Mouse (Mus musculus) liver, postnatal 0 days (tissue): ENCODE measurements around the gene Matn1. TPM values are rescaled to one million over a fixed set of nuclear protein-coding genes. Genes with fewer than 3 reads are reported as not detected.
A peak's percentile ranks its signal among the peaks of the same experiment; 100 is the strongest.

ENCODE experiments used
- ATAC-seq: fragments of 200-750 bp; cut with Nextera tagmentation; 2 replicates; pipeline ENCODE4 v1.8.0; 2017; ENCODE audit warnings: mild to moderate bottlenecking, moderate library complexity
- DNase-seq: peaks from one replicate; pipeline ENCODE4 v3.0.0-alpha.2; 2016
- H3K27ac ChIP-seq: fragments of 300-500 bp; sonication (generic); 2 replicates; pipeline ENCODE4 v1.5.1; 2014; ENCODE audit warnings: antibody characterized with exemption, moderate library complexity, mild to moderate bottlenecking, low read depth
- H3K27me3 ChIP-seq: fragments of 300-500 bp; sonication (generic); 2 replicates; pipeline ENCODE4 v1.6.1; 2014; ENCODE audit warnings: low read length, control low read depth, mixed read lengths; ENCODE audit not compliant: insufficient read depth
- H3K36me3 ChIP-seq: fragments of 300-500 bp; sonication (generic); replicated peaks from 2 replicates; pipeline ENCODE4 v1.6.1; 2014; ENCODE audit warnings: mild to moderate bottlenecking, control low read depth, low read length, moderate library complexity, mixed read lengths; ENCODE audit not compliant: insufficient read depth
- H3K4me1 ChIP-seq: fragments of 300-500 bp; sonication (generic); 2 replicates; pipeline ENCODE4 v1.6.1; 2014; ENCODE audit warnings: antibody characterized with exemption, mild to moderate bottlenecking, control low read depth; ENCODE audit not compliant: insufficient read depth
- H3K4me2 ChIP-seq: fragments of 300-500 bp; sonication (generic); 2 replicates; pipeline ENCODE4 v1.6.1; 2014; ENCODE audit warnings: low read depth, mild to moderate bottlenecking, low read length, moderate library complexity, mixed read lengths
- H3K4me3 ChIP-seq: fragments of 300-500 bp; sonication (generic); 2 replicates; pipeline ENCODE4 v1.5.1; 2014; ENCODE audit warnings: low read depth, low read length
- H3K9ac ChIP-seq: fragments of 300-500 bp; sonication (generic); replicated peaks from 2 replicates; pipeline ENCODE4 v1.6.1; 2014; ENCODE audit warnings: mild to moderate bottlenecking, moderate library complexity
- H3K9me3 ChIP-seq: fragments of 300-500 bp; sonication (generic); 2 replicates; pipeline ENCODE4 v1.6.1; 2016; ENCODE audit warnings: mild to moderate bottlenecking, control low read depth, low read length, mixed read lengths
- CTCF ChIP-seq: sonication (generic); IDR thresholded peaks from 2 replicates; pipeline ENCODE4 v1.5.1; 2016; ENCODE audit warnings: antibody characterized with exemption, low read depth
- EP300 ChIP-seq: IDR thresholded peaks from 2 replicates; pipeline ENCODE4 v1.6.1; 2016; ENCODE audit warnings: antibody characterized with exemption, low read depth, mild to moderate bottlenecking
- WGBS: fragments of 180-500 bp; shearing (Covaris S2); extraction: QIAGEN DNeasy Blood & Tissue Kit; methylation state at CpG from one replicate; pipeline ENCODE4 v1.1.7; 2014; ENCODE audit not compliant: insufficient replicate concordance; 5-methylcytosine and 5-hydroxymethylcytosine counted together
- polyA plus RNA-seq: library from polyadenylated mRNA; unstranded; fragments of >200 nt; fragmentation: Nextera tagmentation; extraction: Ambion mirVana; gene quantifications from 2 replicates; pipeline ENCODE4 v1.2.1, GENCODE M21; 2015

The Matn1 gene
- polyA plus RNA-seq, 1 experiment from 2014 or later = not detected

GRCm38 (mm10) chr4:130909167-130909874 is 34.9 kb upstream of the Matn1 start:
- no peak overlapping the region for H3K4me2 ChIP-seq
- no peak for TF ChIP-seq EP300
- TF ChIP-seq CTCF = no peak
- H3K27me3 ChIP-seq = no peaks in the 10 kb centered on the region
- no peak overlapping the region for H3K9ac ChIP-seq
- ATAC-seq = no peak
- WGBS = 41% methylated on average over 17 of the region's 17 CpGs
- no peaks in the 10 kb centered on the region for H3K36me3 ChIP-seq
- no peak for DNase-seq
- H3K27ac ChIP-seq = no peak overlapping the region
- H3K9me3 ChIP-seq = no peaks in the 10 kb centered on the region
- peaks cover 9% of the 10 kb centered on the region for H3K4me1 ChIP-seq
- no peak overlapping the region for H3K4me3 ChIP-seq

GRCm38 (mm10) chr4:130910666-130911065 is 33.5 kb upstream of the Matn1 start:
- DNase-seq (peak; percentile 56), ATAC-seq (0 out of 2 replicates have a peak, but pooled peaks have one; percentile 11)
- Histone ChIP-seq H3K27ac (no peak overlapping the region), H3K4me2 (no peak overlapping the region), H3K4me3 (no peak overlapping the region), H3K9me3 (no peaks in the 10 kb centered on the region), H3K36me3 (no peaks in the 10 kb centered on the region), H3K9ac (no peak overlapping the region), H3K4me1 (peaks cover 9% of the 10 kb centered on the region), H3K27me3 (no peaks in the 10 kb centered on the region)
- TF ChIP-seq CTCF (no peak), EP300 (no peak)
- 18% methylated on average over 7 of the region's 7 CpGs for WGBS

- peak overlapping the region; percentile 67 for H3K4me2 ChIP-seq
- peak overlapping the region; percentile 41 for H3K4me3 ChIP-seq
- H3K27ac ChIP-seq = peak overlapping the region; percentile 69
- H3K27me3 ChIP-seq = no peaks in the 10 kb centered on the region
- WGBS = 50% methylated on average over 3 of the region's 3 CpGs
- no peak overlapping the region for H3K9ac ChIP-seq
- no peak for DNase-seq
- ATAC-seq = no peak
- no peaks in the 10 kb centered on the region for H3K36me3 ChIP-seq
- TF ChIP-seq CTCF (no peak), EP300 (no peak)
- H3K9me3 ChIP-seq = no peaks in the 10 kb centered on the region
- H3K4me1 ChIP-seq = peaks cover 11% of the 10 kb centered on the region
Measured at GRCm38 (mm10) chr4:130912626-130913025, 31.6 kb upstream of the Matn1 start.

- peak within 1 kb of the TSS; percentile 73 for H3K9ac ChIP-seq
- H3K4me1 ChIP-seq = peaks cover 12% of the 10 kb centered on the region
- no peaks in the 10 kb centered on the region for H3K36me3 ChIP-seq
- peak within 1 kb of the TSS; percentile 89 for H3K27ac ChIP-seq
- WGBS = 25% methylated on average over 11 of the region's 11 CpGs
- peak; percentile 62 for ATAC-seq
- peak within 1 kb of the TSS; percentile 41 for H3K4me3 ChIP-seq
- H3K9me3 ChIP-seq = no peaks in the 10 kb centered on the region
- TF ChIP-seq CTCF (no peak), EP300 (no peak)
- DNase-seq = peak; percentile 69
- peak within 1 kb of the TSS; percentile 67 for H3K4me2 ChIP-seq
- H3K27me3 ChIP-seq = no peaks in the 10 kb centered on the region
Measured at GRCm38 (mm10) chr4:130913077-130913476, 31.1 kb upstream of the Matn1 start, which contains the start of gene Laptm5. Gene Laptm5 (plus strand): TSS chr4:130913125.

GRCm38 (mm10) chr4:130913511-130913910 is 30.7 kb upstream of the Matn1 start:
- H3K27me3 ChIP-seq = no peaks in the 10 kb centered on the region
- H3K27ac ChIP-seq = peak overlapping the region; percentile 89
- ATAC-seq (no peak; the same call in 1 of the 2 replicates), DNase-seq (no peak)
- peak overlapping the region; percentile 67 for H3K4me2 ChIP-seq
- H3K9ac ChIP-seq = peak overlapping the region; percentile 73
- 17% methylated on average over 3 of the region's 3 CpGs for WGBS
- H3K4me3 ChIP-seq = peak overlapping the region; percentile 41
- H3K36me3 ChIP-seq = no peaks in the 10 kb centered on the region
- H3K4me1 ChIP-seq = peaks cover 15% of the 10 kb centered on the region
- no peak for TF ChIP-seq EP300
- no peak for TF ChIP-seq CTCF
- H3K9me3 ChIP-seq = no peaks in the 10 kb centered on the region

- ATAC-seq = peak; percentile 64
- no peaks in the 10 kb centered on the region for H3K9me3 ChIP-seq
- DNase-seq = peak; percentile 70
- peak overlapping the region; percentile 67 for H3K4me2 ChIP-seq
- H3K9ac ChIP-seq = peak overlapping the region; percentile 73
- no peaks in the 10 kb centered on the region for H3K27me3 ChIP-seq
- H3K27ac ChIP-seq = peak overlapping the region; percentile 89
- TF ChIP-seq CTCF (no peak), EP300 (no peak)
- peaks cover 15% of the 10 kb centered on the region for H3K4me1 ChIP-seq
- peak overlapping the region; percentile 41 for H3K4me3 ChIP-seq
- WGBS = 26% methylated on average over 4 of the region's 4 CpGs
- H3K36me3 ChIP-seq = no peaks in the 10 kb centered on the region
Measured at GRCm38 (mm10) chr4:130914011-130914410, 30.2 kb upstream of the Matn1 start.
